In genomic region chr11:94347063-94347575, GRCm38 (mm10) we compare ENCODE assay signal across 13 mouse cellular contexts.
"Had no signal": no experiment of that assay in that cellular context is flagged by ENCODE, and none has a peak within 500 bp of the region (broad histone marks: within the 10 kb centered on the region; RNA-seq: fewer than 3 reads in every experiment).

No protein-coding gene starts in this region.

- H3K4me2 ChIP-seq: limb, embryonic 15.5 days; liver, embryonic 15.5 days; lung, embryonic 14.5 days; midbrain, embryonic 12.5 days; neural tube, embryonic 13.5 days had no signal

- ATAC-seq: hindbrain, postnatal 0 days; midbrain, embryonic 16.5 days had no signal

- H3K4me3 ChIP-seq: limb, embryonic 15.5 days; liver, embryonic 15.5 days; midbrain, embryonic 12.5 days; neural tube, embryonic 13.5 days had no signal

- H3K36me3 ChIP-seq: limb, embryonic 15.5 days; liver, embryonic 15.5 days; midbrain, embryonic 12.5 days; neural tube, embryonic 13.5 days had no signal

- H3K9me3 ChIP-seq: limb, embryonic 15.5 days; liver, embryonic 15.5 days; midbrain, embryonic 12.5 days; neural tube, embryonic 13.5 days had no signal

- H3K27ac ChIP-seq: hindbrain, postnatal 0 days; limb, embryonic 15.5 days; liver, embryonic 15.5 days; midbrain, embryonic 12.5 days; neural tube, embryonic 13.5 days had no signal

- DNase-seq: kidney, adult 11 months; kidney, postnatal 10 days; layer of hippocampus, postnatal 36 days; lung, postnatal 14 days; right cerebral cortex, postnatal 14 days; thymus, postnatal 4 days had no signal

- H3K9ac ChIP-seq: limb, embryonic 15.5 days; liver, embryonic 15.5 days; lung, embryonic 14.5 days; midbrain, embryonic 12.5 days; neural tube, embryonic 13.5 days had no signal

- H3K27me3 ChIP-seq: limb, embryonic 15.5 days had no signal
